Mouse (Mus musculus): ENCODE results near the gene Tmem50b.

Tmem50b gene

DNA sequence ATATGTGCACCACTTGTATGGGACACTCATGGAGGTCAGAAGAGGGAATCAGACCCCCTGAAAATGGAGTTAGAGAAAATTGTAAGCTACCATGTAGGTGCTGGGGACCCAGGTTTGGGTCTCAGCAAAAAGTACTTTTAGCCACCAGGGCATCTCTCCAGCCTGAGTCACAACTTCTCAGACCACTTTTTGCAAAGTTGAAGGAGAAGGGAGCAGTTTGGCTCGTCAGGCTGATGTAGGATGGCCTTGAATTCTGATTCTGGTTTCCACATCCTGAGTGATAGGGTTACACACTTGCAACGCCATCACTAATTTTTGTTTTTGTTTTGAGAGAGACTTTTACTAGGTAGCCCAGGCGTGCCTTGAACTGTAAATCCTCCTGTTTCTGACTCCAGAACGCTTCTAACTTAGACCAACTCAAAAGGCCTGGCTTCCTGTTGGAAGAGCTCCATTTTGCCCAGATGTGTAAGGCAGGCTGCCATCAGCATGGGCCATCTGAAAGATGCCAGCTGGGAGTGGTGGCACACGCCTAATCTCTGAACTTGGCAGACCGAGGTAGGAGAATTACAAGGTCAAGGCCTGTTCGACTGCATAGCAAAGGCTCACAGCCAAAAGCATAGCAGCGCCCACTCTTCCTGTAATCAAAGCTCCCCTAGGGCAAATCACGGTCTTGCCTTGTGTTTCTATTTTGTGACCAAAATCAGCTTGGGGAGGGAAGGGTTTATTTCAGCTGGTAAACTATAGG lies 12.1 kb upstream of the Tmem50b start:
- no peak for DNase-seq (ENCODE audit: low spot score)

GRCm38 (mm10) chr16:91606958-91607357 lies 9.4 kb upstream of the Tmem50b start:
- DNase-seq (ENCODE audit: low spot score) = no peak

- no peak for DNase-seq (ENCODE audit: low spot score)
These were observed 7.6 kb upstream of the Tmem50b start for GRCm38 (mm10) chr16:91605156-91605555.

DNA sequence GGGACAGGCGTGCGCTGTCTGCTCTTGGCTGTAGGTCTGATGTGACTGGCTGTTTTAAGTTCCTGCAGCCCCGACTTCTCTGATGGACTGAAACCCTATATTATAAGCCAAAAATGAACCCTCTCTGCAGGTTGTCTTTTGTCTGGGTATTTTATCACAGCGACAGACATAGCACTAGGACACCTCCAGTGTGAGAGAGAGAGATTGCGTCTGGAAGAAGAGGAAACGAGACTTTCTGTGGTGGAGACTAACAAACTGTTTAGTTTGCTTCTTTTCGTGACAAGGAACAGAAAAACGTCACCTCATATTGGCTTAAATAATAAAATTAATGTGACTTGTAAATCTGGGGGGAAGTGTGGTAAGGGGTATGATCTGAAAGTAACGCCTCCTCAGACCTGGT lies 4.1 kb upstream of the Tmem50b start:
- no peak for DNase-seq (ENCODE audit: low spot score)

DNA sequence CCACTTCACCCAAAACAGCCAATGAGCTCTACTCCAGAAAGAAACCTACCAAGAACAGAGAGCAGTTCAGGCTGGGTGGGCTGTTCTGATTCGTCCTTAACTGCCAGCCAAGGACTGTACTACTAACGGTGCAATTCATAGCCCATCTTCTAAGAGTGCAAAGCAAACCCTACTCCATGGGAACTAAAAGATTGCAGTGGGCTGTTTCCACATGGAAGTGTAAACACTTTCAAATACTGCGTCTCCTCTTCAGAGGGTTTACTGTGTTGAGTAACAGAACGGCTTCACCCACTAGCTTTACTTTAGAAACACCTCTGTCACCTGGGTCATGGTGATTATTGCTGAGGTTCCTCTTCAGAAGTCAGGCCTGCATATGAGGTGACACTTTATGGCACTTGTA lies 3.5 kb upstream of the Tmem50b start:
- DNase-seq (ENCODE audit: low spot score) = no peak

GRCm38 (mm10) chr16:91599242-91599641 lies 1.6 kb upstream of the Tmem50b start:
- no peak for DNase-seq (ENCODE audit: low spot score)

GRCm38 (mm10) chr16:91596779-91597671 lies 575 bp downstream of the Tmem50b start:
- peak; percentile 63 for DNase-seq (ENCODE audit: low spot score)

- DNase-seq (ENCODE audit: low spot score) = no peak
These were observed 1.2 kb downstream of the Tmem50b start for GRCm38 (mm10) chr16:91596397-91596778.

DNA sequence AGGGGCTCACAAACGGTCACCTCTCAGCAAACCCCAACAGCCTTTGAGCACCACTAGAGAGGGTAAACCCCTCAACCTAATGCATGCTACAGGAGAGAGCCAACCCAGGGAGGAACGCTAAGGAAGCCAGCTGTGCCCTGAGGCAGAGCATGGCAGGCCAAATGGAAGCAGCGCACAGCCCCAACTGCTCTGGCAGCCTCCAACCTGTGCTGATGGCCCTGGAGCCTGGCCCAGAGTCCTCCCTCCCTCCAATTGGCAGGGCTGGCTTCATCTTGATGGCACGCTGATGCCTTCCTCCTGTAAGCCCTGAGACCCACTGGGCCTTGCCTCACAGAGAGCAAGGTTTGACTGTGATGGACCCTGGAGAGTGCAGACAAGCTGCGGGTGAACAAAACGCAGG lies 2.5 kb downstream of the Tmem50b start:
- no peak for DNase-seq (ENCODE audit: low spot score)

- no peak for DNase-seq (ENCODE audit: low spot score)
These were observed 4.3 kb downstream of the Tmem50b start for GRCm38 (mm10) chr16:91593262-91593661.

DNA sequence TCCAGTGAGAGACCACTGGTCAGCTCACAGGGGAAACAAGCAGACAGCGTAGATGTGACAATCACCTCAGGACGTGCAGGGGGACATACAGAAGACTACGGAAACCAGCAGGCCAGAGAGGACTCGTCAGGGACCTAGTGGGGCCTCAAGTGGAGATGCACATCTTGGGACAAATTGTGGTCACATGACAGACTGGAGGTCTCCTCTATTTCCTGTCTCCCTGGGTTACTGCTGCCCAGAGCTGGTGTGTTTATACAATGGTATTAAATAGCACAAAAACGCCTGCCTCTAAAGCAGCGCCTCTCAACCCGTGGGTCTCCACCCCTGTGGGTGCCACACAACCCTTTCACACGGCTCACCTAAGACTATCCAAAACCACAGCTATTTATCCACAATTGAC lies 5.4 kb downstream of the Tmem50b start:
- DNase-seq (ENCODE audit: low spot score) = no peak

- DNase-seq (ENCODE audit: low spot score) = no peak
These were observed 8.9 kb downstream of the Tmem50b start for GRCm38 (mm10) chr16:91588703-91589102.

GRCm38 (mm10) chr16:91587730-91588453 lies 9.7 kb downstream of the Tmem50b start:
- no peak for DNase-seq (ENCODE audit: low spot score)

GRCm38 (mm10) chr16:91586244-91586643 lies 11.4 kb downstream of the Tmem50b start:
- no peak for DNase-seq (ENCODE audit: low spot score)

GRCm38 (mm10) chr16:91585617-91586016 lies 12.0 kb downstream of the Tmem50b start:
- DNase-seq (ENCODE audit: low spot score) = no peak

GRCm38 (mm10) chr16:91582307-91582706 lies 15.3 kb downstream of the Tmem50b start:
- peak; percentile 73 for DNase-seq (ENCODE audit: low spot score)

GRCm38 (mm10) chr16:91578980-91579720 lies 18.4 kb downstream of the Tmem50b start:
- no peak for DNase-seq (ENCODE audit: low spot score)

GRCm38 (mm10) chr16:91575151-91575550 lies 22.4 kb downstream of the Tmem50b start:
- no peak for DNase-seq (ENCODE audit: low spot score)

DNA sequence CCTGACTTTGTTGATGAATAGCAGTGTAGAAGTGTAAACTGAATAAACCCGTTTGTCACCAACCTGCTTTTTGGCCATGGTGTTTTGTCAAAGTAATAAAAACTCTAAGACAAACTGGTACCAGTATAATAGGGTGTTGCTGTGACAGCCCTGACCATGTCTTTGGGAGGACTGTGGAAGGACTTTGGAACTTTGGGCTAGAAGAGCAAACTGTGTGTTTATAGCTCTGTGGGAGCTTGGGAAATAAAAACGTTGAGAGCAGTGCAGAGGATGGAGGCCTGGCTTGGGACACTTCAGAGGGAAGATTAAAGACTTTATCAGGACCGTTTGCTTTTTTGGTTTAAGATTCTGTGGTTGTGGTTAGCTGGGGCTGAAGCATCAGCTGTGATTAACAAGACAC lies 26.5 kb downstream of the Tmem50b start:
- DNase-seq (ENCODE audit: low spot score) = no peak

DNA sequence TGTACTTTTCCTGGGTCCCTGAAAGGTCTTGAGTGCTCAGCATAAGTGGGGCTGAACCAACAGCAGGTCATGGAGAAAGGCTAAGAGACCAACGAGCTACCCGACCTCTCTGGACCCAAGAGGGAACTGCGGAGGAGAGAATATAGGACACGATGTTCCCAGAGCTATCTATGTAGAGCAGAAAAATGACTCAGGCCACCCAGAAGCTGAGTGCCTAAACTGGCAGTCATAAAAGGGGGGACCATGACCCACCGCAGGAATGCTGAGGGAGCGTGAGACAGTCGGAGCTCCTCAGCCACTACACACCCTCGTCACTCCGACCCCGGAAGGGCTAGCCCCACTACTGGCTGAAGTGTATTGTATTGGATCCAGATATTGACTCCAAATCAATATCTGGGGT lies 28.6 kb downstream of the Tmem50b start:
- DNase-seq (ENCODE audit: low spot score) = no peak

DNA sequence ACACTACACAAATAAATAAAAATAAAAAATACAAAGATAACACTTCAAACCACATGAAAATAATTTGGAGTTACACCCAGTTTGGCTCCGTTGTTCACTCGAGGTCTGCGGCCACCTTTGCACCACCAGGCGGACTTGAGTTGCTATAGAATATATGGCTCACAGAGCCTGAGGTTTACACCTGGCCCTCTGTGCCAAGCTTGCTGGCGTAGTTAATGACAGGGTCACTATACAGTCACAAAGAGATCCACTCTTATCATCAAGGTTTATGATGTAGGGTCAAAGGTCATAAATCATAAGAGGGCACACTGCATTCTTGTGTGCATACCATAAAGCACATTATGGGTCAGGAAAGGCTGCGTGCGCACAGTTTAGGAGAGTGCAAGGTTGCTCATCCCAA lies 31.6 kb downstream of the Tmem50b start:
- DNase-seq (ENCODE audit: low spot score) = no peak
